Mouse (Mus musculus) C2C12 (cell line): ENCODE measurements at regions not wholly inside any gene's neighbourhood (a gene's known extent, or its start where the extent isn't known, plus 50 kb on each side); places are given as distances from the start of the nearest gene placed in this dataset.

Source experiments
- CTCF ChIP-seq: IDR thresholded peaks from one replicate; pipeline ENCODE4 v1.5.1; 2011; ENCODE audit not compliant: control insufficient read depth, insufficient read depth, insufficient read length
- FOSL1 ChIP-seq: IDR thresholded peaks from one replicate; pipeline ENCODE4 v1.8.0; 2011; ENCODE audit warnings: mild to moderate bottlenecking, low read length; ENCODE audit not compliant: poor library complexity, insufficient read depth, severe bottlenecking
- MAX ChIP-seq: IDR thresholded peaks from one replicate; pipeline ENCODE4 v1.6.1; 2011; ENCODE audit warnings: mild to moderate bottlenecking, control low read depth
- MYOD1 ChIP-seq: IDR thresholded peaks from one replicate; pipeline ENCODE4 v1.6.1; 2011; ENCODE audit warnings: low read depth; ENCODE audit not compliant: control insufficient read depth, insufficient read length
- USF1 ChIP-seq: IDR thresholded peaks from one replicate; pipeline ENCODE4 v1.6.1; 2011; ENCODE audit warnings: low read depth, mild to moderate bottlenecking, control low read depth, moderate library complexity

DNA sequence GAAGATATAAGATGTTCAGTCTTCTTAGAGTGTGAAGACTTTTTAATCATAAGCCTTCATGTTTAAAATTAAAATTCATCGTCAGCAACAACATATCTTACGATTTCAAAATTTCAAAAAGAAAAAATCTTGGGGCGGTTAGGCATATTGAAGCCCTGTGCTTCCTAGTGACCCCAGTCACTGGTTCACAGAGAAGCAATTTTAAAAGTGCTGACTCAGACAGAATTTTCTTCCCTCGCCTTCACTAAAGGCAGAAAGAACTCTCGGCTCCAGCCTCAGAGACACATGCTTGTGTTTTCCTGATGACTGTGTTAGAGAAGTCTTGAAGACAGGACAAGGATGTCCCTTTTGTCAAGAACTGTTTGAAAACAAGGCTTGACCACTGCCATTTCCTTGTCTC is 157.2 kb upstream of the Gm765 start:
- TF ChIP-seq CTCF (no peak), USF1 (no peak), FOSL1 (no peak), MAX (no peak), MYOD1 (no peak)
